Mouse (Mus musculus) embryonic facial prominence, embryonic 14.5 days (tissue): ENCODE results near the gene Col18a1. TPM values are rescaled to one million over a fixed set of nuclear protein-coding genes. Genes with fewer than 3 reads are reported as not detected.

Experiments used
- ATAC-seq: fragments of 200-750 bp; cut with Nextera tagmentation; 2 replicates; pipeline ENCODE4 v1.8.0; 2017; ENCODE audit warnings: low read depth, moderate number of reproducible peaks, moderate TSS enrichment
- DNase-seq: peaks from one replicate; pipeline ENCODE4 v3.0.0-alpha.2; 2015; ENCODE audit warnings: low spot score
- H3K27ac ChIP-seq: fragments of 300-500 bp; sonication (generic); replicated peaks from 2 replicates; pipeline ENCODE4 v1.5.1; 2014; ENCODE audit warnings: low read depth, mild to moderate bottlenecking, low read length, moderate library complexity
- H3K27me3 ChIP-seq: fragments of 300-500 bp; sonication (generic); replicated peaks from 2 replicates; pipeline ENCODE4 v1.6.1; 2014; ENCODE audit warnings: low read length; ENCODE audit not compliant: control insufficient read depth, insufficient read depth
- H3K36me3 ChIP-seq: fragments of 300-500 bp; sonication (generic); 2 replicates; pipeline ENCODE4 v1.6.1; 2014; ENCODE audit warnings: low read length, mixed read lengths; ENCODE audit not compliant: control insufficient read depth, insufficient read depth
- H3K4me1 ChIP-seq: fragments of 300-500 bp; sonication (generic); 2 replicates; pipeline ENCODE4 v1.6.1; 2014; ENCODE audit warnings: antibody characterized with exemption, low read length; ENCODE audit not compliant: control insufficient read depth, insufficient read depth
- H3K4me2 ChIP-seq: fragments of 300-500 bp; sonication (generic); 2 replicates; pipeline ENCODE4 v1.6.1; 2014; ENCODE audit warnings: low read depth, mild to moderate bottlenecking, low read length, moderate library complexity, mixed read lengths
- H3K4me3 ChIP-seq: fragments of 300-500 bp; sonication (generic); 2 replicates; pipeline ENCODE4 v1.5.1; 2014; ENCODE audit warnings: low read depth, mild to moderate bottlenecking, low read length
- H3K9ac ChIP-seq: fragments of 300-500 bp; sonication (generic); 2 replicates; pipeline ENCODE4 v1.6.1; 2014; ENCODE audit warnings: low read depth, mild to moderate bottlenecking, low read length, moderate library complexity, mixed read lengths
- H3K9me3 ChIP-seq: fragments of 300-500 bp; sonication (generic); 2 replicates; pipeline ENCODE4 v1.6.1; 2016; ENCODE audit warnings: low read length; ENCODE audit not compliant: control insufficient read depth
- WGBS: fragments of 180-500 bp; shearing (Covaris S2); extraction: QIAGEN DNeasy Blood & Tissue Kit; methylation state at CpG from one replicate; pipeline ENCODE4 v1.1.7; 2014; 5-methylcytosine and 5-hydroxymethylcytosine counted together
- polyA plus RNA-seq: library from polyadenylated mRNA; unstranded; fragments of >200 nt; fragmentation: Nextera tagmentation; extraction: Ambion mirVana; gene quantifications from 2 replicates; pipeline ENCODE4 v1.2.1, GENCODE M21; 2014

Col18a1 gene
- polyA plus RNA-seq, 1 experiment from 2014 or later: 77.8 TPM

GRCm38 (mm10) chr10:77008109-77008561 is 158.2 kb downstream of the Col18a1 start:
- WGBS: 12% methylated on average over 9 of the region's 9 CpGs
- ATAC-seq: peak; percentile 60; the same call in 1 of the 2 replicates
- Histone ChIP-seq H3K4me2 (no peak overlapping the region), H3K36me3 (no peaks in the 10 kb centered on the region), H3K9me3 (no peaks in the 10 kb centered on the region), H3K27me3 (no peaks in the 10 kb centered on the region), H3K4me1 (no peaks in the 10 kb centered on the region), H3K27ac (no peak overlapping the region), H3K4me3 (no peak overlapping the region), H3K9ac (no peak overlapping the region)
- peak; percentile 27 for DNase-seq

- ATAC-seq: no peak
- no peaks in the 10 kb centered on the region for H3K9me3 ChIP-seq
- H3K9ac ChIP-seq: no peak overlapping the region
- H3K4me3 ChIP-seq: no peak overlapping the region
- no peaks in the 10 kb centered on the region for H3K36me3 ChIP-seq
- H3K27me3 ChIP-seq: no peaks in the 10 kb centered on the region
- no peak for DNase-seq
- 30% methylated on average over 8 of the region's 8 CpGs for WGBS
- H3K27ac ChIP-seq: no peak overlapping the region
- no peaks in the 10 kb centered on the region for H3K4me1 ChIP-seq
- H3K4me2 ChIP-seq: no peak overlapping the region
These were observed 158.8 kb downstream of the Col18a1 start for GRCm38 (mm10) chr10:77007433-77008108.

- 18% methylated on average over 7 of the region's 7 CpGs for WGBS
- ATAC-seq (no peak), DNase-seq (no peak)
- Histone ChIP-seq H3K36me3 (no peaks in the 10 kb centered on the region), H3K4me3 (no peak overlapping the region), H3K27ac (no peak overlapping the region), H3K9ac (no peak overlapping the region), H3K4me2 (no peak overlapping the region), H3K9me3 (0 out of 2 replicates have a peak, but pooled peaks cover 3% of the 10 kb centered on the region), H3K27me3 (no peaks in the 10 kb centered on the region), H3K4me1 (no peaks in the 10 kb centered on the region)
These were observed 161.4 kb downstream of the Col18a1 start for GRCm38 (mm10) chr10:77004936-77005335.

Other genes starting within 250 kb of the Col18a1 start
- gene Pcbp3, start 204.7 kb downstream of the Col18a1 start, polyA plus RNA-seq: 18.9 and 20.9 TPM in 2 replicates
- gene Slc19a1, start 134.3 kb downstream of the Col18a1 start, polyA plus RNA-seq: 27.8 and 31.8 TPM in 2 replicates
- gene Pofut2, start 92.7 kb upstream of the Col18a1 start, polyA plus RNA-seq: 168 and 170 TPM in 2 replicates